In the genomic region with DNA sequence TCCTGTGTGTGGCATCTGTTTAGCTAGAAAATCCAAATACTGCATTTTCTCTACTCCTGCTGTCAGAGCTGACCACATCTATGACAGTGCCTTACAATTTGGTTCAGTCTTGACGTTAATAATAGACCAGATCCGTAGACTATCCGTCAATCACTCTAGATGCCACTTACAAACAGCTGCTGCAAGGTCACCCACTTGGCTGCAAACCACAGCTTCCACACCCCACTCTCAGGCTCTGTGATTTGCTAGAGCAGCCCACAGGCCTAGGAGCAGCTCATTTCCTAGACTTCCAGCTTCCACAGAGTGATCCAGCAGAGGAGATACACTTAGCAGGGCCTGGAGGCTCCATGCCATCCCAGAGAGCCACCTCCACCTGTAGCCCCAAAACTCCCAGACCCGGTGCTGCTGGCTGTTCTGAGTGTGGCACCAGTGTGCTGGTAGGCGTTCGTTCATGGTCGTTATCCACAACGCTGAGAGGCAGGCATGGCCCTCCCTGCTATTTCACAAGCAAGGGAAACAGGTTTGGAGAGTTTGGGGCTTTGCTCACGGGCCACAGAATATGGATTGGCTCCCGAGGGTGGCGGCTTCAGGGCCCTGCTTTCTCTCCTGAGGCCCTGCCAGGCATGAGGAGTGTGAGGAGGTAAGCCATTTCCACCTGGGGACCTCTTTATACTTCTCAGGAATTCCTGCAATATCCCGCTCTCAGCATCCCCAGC, we compare ENCODE assay signal across 23 mouse cellular contexts. TPM values are rescaled to one million over a fixed set of nuclear protein-coding genes. Genes with fewer than 3 reads are reported as not detected.
A peak's percentile ranks its signal among the peaks of the same experiment; 100 is the strongest.
DNase-seq lines count a peak whose midpoint lies in the region; ATAC-seq and TF ChIP-seq lines count a peak whose summit lies in the region.
"Had no signal": no experiment of that assay in that cellular context is flagged by ENCODE, and none has a peak within 500 bp of the region (broad histone marks: within the 10 kb centered on the region; RNA-seq: fewer than 3 reads in every experiment).

No protein-coding gene starts in this region.

- H3K27ac ChIP-seq in embryonic facial prominence, embryonic 14.5 days (replicated peaks; ENCODE audit: low read depth, low read length): no peak overlapping the region
- no peak overlapping the region for H3K27ac ChIP-seq in embryonic facial prominence, embryonic 10.5 days (replicated peaks)
- H3K27ac ChIP-seq in heart, embryonic 12.5 days (ENCODE audit: poor library complexity, severe bottlenecking): no peak overlapping the region
- peak overlapping the region; percentile 33; the same call in 1 of the 2 replicates for H3K27ac ChIP-seq in lung, postnatal 0 days (ENCODE audit: low read length)
- H3K27ac ChIP-seq: heart, embryonic 15.5 days; hindbrain, embryonic 15.5 days; kidney, embryonic 15.5 days; limb, embryonic 12.5 days; liver, embryonic 12.5 days; midbrain, embryonic 12.5 days had no signal

- H3K27me3 ChIP-seq in embryonic facial prominence, embryonic 14.5 days (replicated peaks; ENCODE audit: control insufficient read depth, insufficient read depth, low read length): no peaks in the 10 kb centered on the region
- H3K27me3 ChIP-seq in embryonic facial prominence, embryonic 10.5 days (replicated peaks; ENCODE audit: low read depth, poor library complexity, severe bottlenecking): peaks cover 14% of the 10 kb centered on the region
- 0 out of 2 replicates have a peak, but pooled peaks cover 5% of the 10 kb centered on the region for H3K27me3 ChIP-seq in heart, embryonic 12.5 days (replicated peaks)
- no peaks in the 10 kb centered on the region for H3K27me3 ChIP-seq in lung, postnatal 0 days (replicated peaks; ENCODE audit: insufficient read depth, low read length)
- H3K27me3 ChIP-seq: hindbrain, embryonic 15.5 days; kidney, embryonic 15.5 days; limb, embryonic 12.5 days; liver, embryonic 12.5 days had no signal

- H3K36me3 ChIP-seq in embryonic facial prominence, embryonic 14.5 days (ENCODE audit: control insufficient read depth, insufficient read depth, low read length): no peaks in the 10 kb centered on the region
- H3K36me3 ChIP-seq in embryonic facial prominence, embryonic 10.5 days (replicated peaks): no peaks in the 10 kb centered on the region
- H3K36me3 ChIP-seq in heart, embryonic 12.5 days: no peaks in the 10 kb centered on the region
- no peaks in the 10 kb centered on the region for H3K36me3 ChIP-seq in lung, postnatal 0 days (ENCODE audit: insufficient read depth, low read length)
- H3K36me3 ChIP-seq: heart, embryonic 15.5 days; hindbrain, embryonic 15.5 days; kidney, embryonic 15.5 days; limb, embryonic 12.5 days; midbrain, embryonic 12.5 days had no signal

- H3K9me3 ChIP-seq in embryonic facial prominence, embryonic 14.5 days (ENCODE audit: control insufficient read depth, low read length): no peaks in the 10 kb centered on the region
- no peaks in the 10 kb centered on the region for H3K9me3 ChIP-seq in embryonic facial prominence, embryonic 10.5 days
- H3K9me3 ChIP-seq in heart, embryonic 12.5 days (replicated peaks): no peaks in the 10 kb centered on the region
- H3K9me3 ChIP-seq in lung, postnatal 0 days (ENCODE audit: low read length): no peaks in the 10 kb centered on the region
- H3K9me3 ChIP-seq: heart, embryonic 15.5 days; hindbrain, embryonic 15.5 days; kidney, embryonic 15.5 days; limb, embryonic 12.5 days; liver, embryonic 12.5 days; midbrain, embryonic 12.5 days had no signal

- H3K4me2 ChIP-seq in embryonic facial prominence, embryonic 14.5 days (ENCODE audit: low read depth, low read length): no peak overlapping the region
- H3K4me2 ChIP-seq in heart, embryonic 12.5 days: no peak overlapping the region
- no peak overlapping the region for H3K4me2 ChIP-seq in lung, postnatal 0 days (replicated peaks; ENCODE audit: low read depth, low read length)
- H3K4me2 ChIP-seq: heart, embryonic 15.5 days; hindbrain, embryonic 15.5 days; kidney, embryonic 15.5 days; limb, embryonic 12.5 days; liver, embryonic 12.5 days; lung, embryonic 14.5 days; midbrain, embryonic 12.5 days had no signal

- no peak overlapping the region for H3K4me3 ChIP-seq in embryonic facial prominence, embryonic 14.5 days (ENCODE audit: low read depth, low read length)
- no peak overlapping the region for H3K4me3 ChIP-seq in embryonic facial prominence, embryonic 10.5 days
- no peak overlapping the region for H3K4me3 ChIP-seq in heart, embryonic 12.5 days
- no peak overlapping the region for H3K4me3 ChIP-seq in lung, postnatal 0 days (ENCODE audit: low read depth, low read length)
- H3K4me3 ChIP-seq in lung, adult 2 months (replicated peaks; ENCODE audit: extremely low read depth, low read depth, low read length): no peak overlapping the region
- H3K4me3 ChIP-seq: erythroblast, embryonic 14.5 days; heart, embryonic 15.5 days; hindbrain, embryonic 15.5 days; kidney, embryonic 15.5 days; limb, embryonic 12.5 days; liver, embryonic 12.5 days; midbrain, embryonic 12.5 days had no signal

- TF ChIP-seq EP300 in lung, postnatal 0 days (IDR thresholded peaks at IDR 0.05): no peak

- ATAC-seq in embryonic facial prominence, embryonic 14.5 days (ENCODE audit: low read depth): peak; percentile 17; the same call in 1 of the 2 replicates
- ATAC-seq in heart, embryonic 12.5 days (ENCODE audit: insufficient number of reproducible peaks, low FRiP score): no peak
- ATAC-seq in lung, postnatal 0 days: peak; percentile 37
- ATAC-seq: activated CD4-positive, CD25-positive, alpha-beta regulatory T cell, adult 4 months; intestine, embryonic 16.5 days; liver, embryonic 12.5 days had no signal

- H3K9ac ChIP-seq in embryonic facial prominence, embryonic 14.5 days (ENCODE audit: low read depth, low read length): no peak overlapping the region
- no peak overlapping the region for H3K9ac ChIP-seq in heart, embryonic 12.5 days
- no peak overlapping the region for H3K9ac ChIP-seq in lung, postnatal 0 days (replicated peaks; ENCODE audit: low read depth)
- H3K9ac ChIP-seq: heart, embryonic 15.5 days; hindbrain, embryonic 15.5 days; kidney, embryonic 15.5 days; limb, embryonic 12.5 days; liver, embryonic 12.5 days; lung, embryonic 14.5 days; midbrain, embryonic 12.5 days had no signal

- 76% methylated on average over 12 of the region's 12 CpGs for WGBS in embryonic facial prominence, embryonic 14.5 days
- WGBS in embryonic facial prominence, embryonic 10.5 days: 77% methylated on average over 12 of the region's 12 CpGs
- 77% methylated on average over 12 of the region's 12 CpGs for WGBS in heart, embryonic 12.5 days
- WGBS in lung, postnatal 0 days: 57% methylated on average over 12 of the region's 12 CpGs
- 68% methylated on average over 12 of the region's 12 CpGs for WGBS in lung, adult 2 months

- TF ChIP-seq CTCF in lung, postnatal 0 days (IDR thresholded peaks at IDR 0.05): no peak
- TF ChIP-seq CTCF in lung, adult 2 months (IDR thresholded peaks at IDR 0.05; ENCODE audit: insufficient read depth, low read length): no peak

- no peak for TF ChIP-seq POLR2A in lung, adult 2 months (IDR thresholded peaks at IDR 0.05; ENCODE audit: borderline replicate concordance, extremely low read depth, low read depth, low read length)

- 0 out of 2 replicates have a peak, but pooled peaks cover 5% of the 10 kb centered on the region for H3K4me1 ChIP-seq in embryonic facial prominence, embryonic 14.5 days (ENCODE audit: control insufficient read depth, insufficient read depth, low read length)
- peaks cover 21% of the 10 kb centered on the region for H3K4me1 ChIP-seq in embryonic facial prominence, embryonic 10.5 days
- H3K4me1 ChIP-seq in heart, embryonic 12.5 days (replicated peaks): peaks cover 23% of the 10 kb centered on the region
- H3K4me1 ChIP-seq in lung, postnatal 0 days (ENCODE audit: insufficient read depth, low read depth, low read length): peaks cover 5% of the 10 kb centered on the region; the same call in 1 of the 2 replicates
- peaks cover 14% of the 10 kb centered on the region for H3K4me1 ChIP-seq in lung, adult 2 months (ENCODE audit: control insufficient read depth, insufficient read depth, low read length)
- H3K4me1 ChIP-seq: midbrain, embryonic 12.5 days had no signal

- DNase-seq in embryonic facial prominence, embryonic 14.5 days (ENCODE audit: low spot score): peak; percentile 49
- no peak for DNase-seq in embryonic facial prominence, embryonic 10.5 days (ENCODE audit: low spot score)
- peak; percentile 92 for DNase-seq in heart, adult 11 months
- DNase-seq in lung, postnatal 0 days (ENCODE audit: low spot score): peak; percentile 59
- DNase-seq in lung, adult 2 months: no peak
- no peak for DNase-seq in spleen, adult 12 weeks (ENCODE audit: low spot score)
- DNase-seq: adrenal gland, adult 8-10 months; cerebellum, adult 11-12 months; cerebellum, postnatal 10 days; kidney, postnatal 36 days; layer of hippocampus, postnatal 36 days; lung, embryonic 14.5 days; thymus, postnatal 36 days had no signal

RNA-seq across cellular contexts. Expression of gene Ttc7, which starts 26.5 kb away (rescaled TPM):
- polyA plus RNA-seq in embryonic facial prominence, embryonic 14.5 days (2014; fragmentation: Nextera tagmentation; extraction: Ambion mirVana): 9.6 and 10.2 TPM in 2 replicates
- polyA plus RNA-seq in embryonic facial prominence, embryonic 10.5 days (2016; fragmentation: Nextera tagmentation; extraction: Ambion mirVana): 3.6 and 4.0 TPM in 2 replicates
- polyA plus RNA-seq in heart, embryonic 12.5 days (2016; fragmentation: Nextera tagmentation; extraction: Ambion mirVana): 2.4 and 3.2 TPM in 2 replicates
- polyA plus RNA-seq in lung, postnatal 0 days (2015; fragmentation: Nextera tagmentation; extraction: Ambion mirVana): 14.2 and 16.4 TPM in 2 replicates
- polyA plus RNA-seq in lung, adult 2 months (2012; rRNA removed): 78.4 and 102 TPM in 2 replicates

RNA-seq across cellular contexts. Expression of gene Mcfd2, which starts 43.5 kb away (rescaled TPM):
- polyA plus RNA-seq in embryonic facial prominence, embryonic 14.5 days (2014; fragmentation: Nextera tagmentation; extraction: Ambion mirVana): 113 TPM in 2 replicates
- 75.2 and 81.8 TPM in 2 replicates for polyA plus RNA-seq in embryonic facial prominence, embryonic 10.5 days (2016; fragmentation: Nextera tagmentation; extraction: Ambion mirVana)
- 68.8 and 70.8 TPM in 2 replicates for polyA plus RNA-seq in heart, embryonic 12.5 days (2016; fragmentation: Nextera tagmentation; extraction: Ambion mirVana)
- 132 and 145 TPM in 2 replicates for polyA plus RNA-seq in lung, postnatal 0 days (2015; fragmentation: Nextera tagmentation; extraction: Ambion mirVana)
- polyA plus RNA-seq in lung, adult 2 months (2012; rRNA removed): 71.7 and 87.8 TPM in 2 replicates

Comparison
In these comparisons a context has a peak if more than half of its experiments do, and no peak if none do; other contexts are left out.
1. DNase-seq: peak in embryonic facial prominence, embryonic 14.5 days (single experiment), heart, adult 11 months (single experiment) and lung, postnatal 0 days (single experiment); none in embryonic facial prominence, embryonic 10.5 days (single experiment), lung, adult 2 months (single experiment) and spleen, adult 12 weeks (single experiment).